Mouse (Mus musculus): Measurements from ENCODE around the gene Cpeb2. TPM values are rescaled to one million over a fixed set of nuclear protein-coding genes. Genes with fewer than 3 reads are reported as not detected.

Cpeb2 gene
- 15.4 and 16.9 TPM in 2 replicates for polyA plus RNA-seq (2015; fragmentation: Nextera tagmentation; extraction: Ambion mirVana)

GRCm38 (mm10) chr5:43232480-43233315 lies at the start of gene Cpeb2:
Gene Cpeb2, plus strand, starts transcription at chr5:43233170.

